Mouse (Mus musculus) megakaryocyte, embryonic 14.5 days (primary cell): Measurements from ENCODE around the gene Cnr2.

Experiments used
- FLI1 ChIP-seq: IDR thresholded peaks from 2 replicates; pipeline ENCODE4 v1.6.1; 2012; ENCODE audit warnings: low read length, inconsistent platforms, mixed read lengths
- GATA1 ChIP-seq: IDR thresholded peaks from 3 replicates; pipeline ENCODE4 v1.6.1; 2012; ENCODE audit warnings: mixed read lengths, low read length, inconsistent platforms, borderline replicate concordance

DNA sequence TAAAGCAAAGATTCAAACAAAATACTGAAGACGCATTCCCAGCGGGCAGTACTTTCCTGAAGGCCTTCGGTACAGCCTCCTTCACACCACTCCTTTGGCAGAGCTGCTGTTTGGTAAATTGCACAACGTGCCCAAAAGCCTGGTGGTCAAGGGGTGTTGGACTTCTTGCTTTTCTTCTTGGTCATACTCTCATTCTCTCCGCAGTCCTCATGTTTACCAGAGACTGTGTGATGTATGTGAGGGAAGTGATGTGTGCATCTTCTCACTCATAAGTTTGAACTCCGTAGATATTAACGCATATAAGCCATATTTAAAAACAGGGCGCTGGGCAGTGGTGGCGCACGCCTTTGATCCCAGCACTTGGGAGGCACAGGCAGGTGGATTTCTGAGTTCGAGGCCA, 40.6 kb upstream of the Cnr2 start:
- TF ChIP-seq GATA1 (no peak), FLI1 (no peak)
